Mouse (Mus musculus) midbrain, postnatal 0 days (tissue): Measurements from ENCODE around the gene Cox7a1. TPM values are rescaled to one million over a fixed set of nuclear protein-coding genes. Genes with fewer than 3 reads are reported as not detected.

Experiments
- ATAC-seq: fragments of 200-750 bp; cut with Nextera tagmentation; 2 replicates; pipeline ENCODE4 v1.8.0; 2017; ENCODE audit warnings: moderate number of reproducible peaks, mild to moderate bottlenecking, moderate TSS enrichment, moderate library complexity; ENCODE audit not compliant: low FRiP score
- DNase-seq: peaks from one replicate; pipeline ENCODE4 v3.0.0-alpha.2; 2015; ENCODE audit warnings: low spot score
- H3K27ac ChIP-seq: fragments of 300-500 bp; sonication (generic); 2 replicates; pipeline ENCODE4 v1.5.1; 2014; ENCODE audit warnings: low read depth, mild to moderate bottlenecking, low read length, mixed read lengths
- H3K27me3 ChIP-seq: fragments of 300-500 bp; sonication (generic); 2 replicates; pipeline ENCODE4 v1.6.1; 2014; ENCODE audit warnings: low read length, control low read depth, mixed read lengths; ENCODE audit not compliant: insufficient read depth
- H3K36me3 ChIP-seq: fragments of 300-500 bp; sonication (generic); 2 replicates; pipeline ENCODE4 v1.6.1; 2014; ENCODE audit warnings: low read length, control low read depth, mixed read lengths; ENCODE audit not compliant: insufficient read depth
- H3K4me1 ChIP-seq: fragments of 300-500 bp; sonication (generic); 2 replicates; pipeline ENCODE4 v1.6.1; 2014; ENCODE audit warnings: mild to moderate bottlenecking, control low read depth, antibody characterized with exemption, low read length, mixed read lengths; ENCODE audit not compliant: insufficient read depth
- H3K4me2 ChIP-seq: fragments of 300-500 bp; sonication (generic); 2 replicates; pipeline ENCODE4 v1.6.1; 2014; ENCODE audit warnings: low read depth, mild to moderate bottlenecking, low read length, mixed read lengths; ENCODE audit not compliant: poor library complexity, severe bottlenecking
- H3K4me3 ChIP-seq: fragments of 300-500 bp; sonication (generic); 2 replicates; pipeline ENCODE4 v1.5.1; 2014; ENCODE audit warnings: low read depth, mild to moderate bottlenecking, low read length, moderate library complexity
- H3K9ac ChIP-seq: fragments of 300-500 bp; sonication (generic); replicated peaks from 2 replicates; pipeline ENCODE4 v1.6.1; 2014; ENCODE audit warnings: mild to moderate bottlenecking, low read length, moderate library complexity, mixed read lengths; ENCODE audit not compliant: poor library complexity, severe bottlenecking
- H3K9me3 ChIP-seq: fragments of 300-500 bp; sonication (generic); 2 replicates; pipeline ENCODE4 v1.6.1; 2016; ENCODE audit warnings: low read length, control low read depth
- CTCF ChIP-seq: IDR thresholded peaks from 2 replicates; pipeline ENCODE4 v1.5.1; 2016; ENCODE audit warnings: antibody characterized with exemption, mild to moderate bottlenecking
- WGBS: fragments of 180-500 bp; shearing (Covaris S2); extraction: QIAGEN DNeasy Blood & Tissue Kit; methylation state at CpG from one replicate; pipeline ENCODE4 v1.1.7; 2014; 5-methylcytosine and 5-hydroxymethylcytosine counted together
- polyA plus RNA-seq: library from polyadenylated mRNA; unstranded; fragments of >200 nt; fragmentation: Nextera tagmentation; extraction: Ambion mirVana; gene quantifications from 2 replicates; pipeline ENCODE4 v1.2.1, GENCODE M21; 2015
- total RNA-seq: library from RNA; depleted of rRNA; stranded (reverse); fragments of >200 nt; gene quantifications from 2 replicates; pipeline ENCODE4 v1.2.3, GENCODE M21; 2014; rRNA removed

Cox7a1 gene
- total and polyA plus RNA-seq, 2 experiments from 2014 or later = 8.8 TPM; not detected in 1

GRCm38 (mm10) chr7:30235625-30236024 is 51.7 kb downstream of the Cox7a1 start, which contains the start of gene Ovol3:
Gene Ovol3, minus strand, starts transcription at chr7:30235725.
- Histone ChIP-seq H3K4me1 (peaks cover 10% of the 10 kb centered on the region), H3K36me3 (peaks cover 17% of the 10 kb centered on the region), H3K4me2 (no peak within 1 kb of the TSS), H3K27me3 (no peaks in the 10 kb centered on the region), H3K9me3 (no peaks in the 10 kb centered on the region), H3K9ac (no peak within 1 kb of the TSS), H3K4me3 (no peak within 1 kb of the TSS), H3K27ac (no peak within 1 kb of the TSS)
- TF ChIP-seq CTCF = no peak
- ATAC-seq = no peak
- DNase-seq = no peak
- 92% methylated on average over 4 of the region's 4 CpGs for WGBS

Other genes starting within 250 kb of the Cox7a1 start
- 12.8 and 13.3 TPM in 2 replicates for gene Zfp74, start 230.1 kb upstream of the Cox7a1 start, total RNA-seq
- gene Zfp74, start 230.1 kb upstream of the Cox7a1 start, polyA plus RNA-seq = 15.9 and 17.1 TPM in 2 replicates
- 8.2 and 12.6 TPM in 2 replicates for gene Zfp568, start 200.2 kb upstream of the Cox7a1 start, total RNA-seq
- gene Zfp568, start 200.2 kb upstream of the Cox7a1 start, polyA plus RNA-seq = 2.0 and 2.5 TPM in 2 replicates
- gene Zfp14, start 132.8 kb upstream of the Cox7a1 start, total RNA-seq = 13.0 and 16.5 TPM in 2 replicates
- 5.8 and 8.7 TPM in 2 replicates for gene Zfp14, start 132.8 kb upstream of the Cox7a1 start, polyA plus RNA-seq
- gene Zfp82, start 111.2 kb upstream of the Cox7a1 start, total RNA-seq = 5.3 and 6.4 TPM in 2 replicates
- gene Zfp82, start 111.2 kb upstream of the Cox7a1 start, polyA plus RNA-seq = 5.4 and 6.4 TPM in 2 replicates
- not detected in 2 replicates for gene Gm26920, start 93.7 kb upstream of the Cox7a1 start, total RNA-seq
- gene Gm26920, start 93.7 kb upstream of the Cox7a1 start, polyA plus RNA-seq = 0.63 and 1.3 TPM in 2 replicates
- gene Zfp566, start 93.6 kb upstream of the Cox7a1 start, total RNA-seq = 0.93 and 3.8 TPM in 2 replicates
- gene Zfp566, start 93.6 kb upstream of the Cox7a1 start, polyA plus RNA-seq = 16.2 and 18.0 TPM in 2 replicates
- 39.4 and 47.4 TPM in 2 replicates for gene Zfp260, start 89.4 kb upstream of the Cox7a1 start, total RNA-seq
- 43.6 and 44.4 TPM in 2 replicates for gene Zfp260, start 89.4 kb upstream of the Cox7a1 start, polyA plus RNA-seq
- 23.0 and 24.7 TPM in 2 replicates for gene Zfp382, start 62.2 kb upstream of the Cox7a1 start, total RNA-seq
- 14.5 and 14.7 TPM in 2 replicates for gene Zfp382, start 62.2 kb upstream of the Cox7a1 start, polyA plus RNA-seq
- gene Zfp146, start 14.4 kb upstream of the Cox7a1 start, total RNA-seq = 49.8 and 52.1 TPM in 2 replicates
- 5.9 and 7.2 TPM in 2 replicates for gene Zfp146, start 14.4 kb upstream of the Cox7a1 start, polyA plus RNA-seq
- 201 and 272 TPM in 2 replicates for gene Capns1, start 14.7 kb downstream of the Cox7a1 start, total RNA-seq
- 58.0 and 62.4 TPM in 2 replicates for gene Capns1, start 14.7 kb downstream of the Cox7a1 start, polyA plus RNA-seq
- 93.3 and 126 TPM in 2 replicates for gene Polr2i, start 47.8 kb downstream of the Cox7a1 start, total RNA-seq
- gene Polr2i, start 47.8 kb downstream of the Cox7a1 start, polyA plus RNA-seq = 190 and 196 TPM in 2 replicates
- gene Tbcb, start 48.1 kb downstream of the Cox7a1 start, total RNA-seq = 127 and 149 TPM in 2 replicates
- gene Tbcb, start 48.1 kb downstream of the Cox7a1 start, polyA plus RNA-seq = 483 and 527 TPM in 2 replicates
- gene Ovol3, start 51.6 kb downstream of the Cox7a1 start, total RNA-seq = not detected in 2 replicates
- gene Ovol3, start 51.6 kb downstream of the Cox7a1 start, polyA plus RNA-seq = not detected in 2 replicates
- 0.71 TPM in 1 of 2 replicates, not detected in the other for gene Thap8, start 96.0 kb downstream of the Cox7a1 start, total RNA-seq
- 0.38 and 0.57 TPM in 2 replicates for gene Thap8, start 96.0 kb downstream of the Cox7a1 start, polyA plus RNA-seq
- gene Wdr62, start 96.3 kb downstream of the Cox7a1 start, total RNA-seq = 1.7 and 24.3 TPM in 2 replicates
- gene Wdr62, start 96.3 kb downstream of the Cox7a1 start, polyA plus RNA-seq = 3.3 and 4.1 TPM in 2 replicates
- 140 and 197 TPM in 2 replicates for gene Clip3, start 107.6 kb downstream of the Cox7a1 start, total RNA-seq
- 144 and 155 TPM in 2 replicates for gene Clip3, start 107.6 kb downstream of the Cox7a1 start, polyA plus RNA-seq
- 76.1 and 121 TPM in 2 replicates for gene Alkbh6, start 124.6 kb downstream of the Cox7a1 start, total RNA-seq
- gene Alkbh6, start 124.6 kb downstream of the Cox7a1 start, polyA plus RNA-seq = 129 and 140 TPM in 2 replicates
- 7.3 and 14.1 TPM in 2 replicates for gene Syne4, start 130.7 kb downstream of the Cox7a1 start, total RNA-seq
- gene Syne4, start 130.7 kb downstream of the Cox7a1 start, polyA plus RNA-seq = 11.7 and 13.6 TPM in 2 replicates
- gene E130208F15Rik, start 137.6 kb downstream of the Cox7a1 start, total RNA-seq = 0.05 and 0.19 TPM in 2 replicates
- not detected in 2 replicates for gene E130208F15Rik, start 137.6 kb downstream of the Cox7a1 start, polyA plus RNA-seq
- gene Sdhaf1, start 139.8 kb downstream of the Cox7a1 start, total RNA-seq = 11.5 and 14.7 TPM in 2 replicates
- gene Sdhaf1, start 139.8 kb downstream of the Cox7a1 start, polyA plus RNA-seq = 16.5 and 16.8 TPM in 2 replicates
- gene Lrfn3, start 178.6 kb downstream of the Cox7a1 start, total RNA-seq = 44.8 and 47.5 TPM in 2 replicates
- 22.1 and 24.8 TPM in 2 replicates for gene Lrfn3, start 178.6 kb downstream of the Cox7a1 start, polyA plus RNA-seq
- 20.6 and 23.5 TPM in 2 replicates for gene Tyrobp, start 229.6 kb downstream of the Cox7a1 start, total RNA-seq
- 43.7 and 46.5 TPM in 2 replicates for gene Tyrobp, start 229.6 kb downstream of the Cox7a1 start, polyA plus RNA-seq
- gene Hcst, start 235.7 kb downstream of the Cox7a1 start, total RNA-seq = not detected in 2 replicates
- gene Hcst, start 235.7 kb downstream of the Cox7a1 start, polyA plus RNA-seq = 0.54 and 0.76 TPM in 2 replicates
- 2.1 and 2.2 TPM in 2 replicates for gene Nfkbid, start 237.6 kb downstream of the Cox7a1 start, total RNA-seq
- gene Nfkbid, start 237.6 kb downstream of the Cox7a1 start, polyA plus RNA-seq = 2.2 and 2.8 TPM in 2 replicates